Mouse (Mus musculus) heart, postnatal 0 days (tissue): ENCODE results near the gene Sfmbt1.

Experiments
- CTCF ChIP-seq: IDR thresholded peaks from 2 replicates; pipeline ENCODE4 v1.5.1; 2016; ENCODE audit warnings: antibody characterized with exemption, control low read depth, low read depth
- EP300 ChIP-seq: IDR thresholded peaks from 2 replicates; pipeline ENCODE4 v1.6.1; 2016; ENCODE audit warnings: antibody characterized with exemption, low read depth

DNA sequence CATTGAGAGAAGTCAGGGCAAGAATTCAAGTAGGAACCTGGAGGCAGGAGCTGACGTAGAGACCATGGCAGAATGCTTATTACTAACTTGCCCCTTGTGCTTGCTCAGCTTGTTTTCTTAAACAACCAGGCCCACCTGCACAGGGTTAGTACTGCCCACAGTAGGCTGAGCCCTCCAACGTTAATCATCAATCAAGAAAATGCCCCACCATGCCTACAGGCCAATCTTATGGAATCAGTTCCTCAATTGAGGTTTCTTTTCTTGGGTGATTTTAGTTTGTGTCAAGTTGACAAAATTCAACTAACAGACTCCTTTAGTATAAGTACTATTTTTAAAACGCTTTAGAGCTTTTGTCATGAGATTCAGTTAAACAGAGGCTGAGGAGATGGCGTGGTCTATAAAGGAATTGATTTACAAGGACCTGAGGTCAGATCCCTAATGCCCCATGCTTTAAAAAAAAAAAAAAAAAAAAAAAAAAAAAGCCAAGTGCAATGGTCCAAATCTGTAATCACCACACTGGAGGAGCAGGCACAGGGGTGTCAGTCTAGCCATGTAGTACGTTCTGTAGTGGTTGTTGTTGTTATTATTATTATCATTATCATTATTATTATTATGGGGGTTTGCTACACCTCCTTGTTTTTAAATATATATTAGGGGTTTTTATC, 48.4 kb downstream of the Sfmbt1 start:
- TF ChIP-seq CTCF = no peak
- no peak for TF ChIP-seq EP300
